ENCODE assay signal across 8 mouse cellular contexts in the genomic region with DNA sequence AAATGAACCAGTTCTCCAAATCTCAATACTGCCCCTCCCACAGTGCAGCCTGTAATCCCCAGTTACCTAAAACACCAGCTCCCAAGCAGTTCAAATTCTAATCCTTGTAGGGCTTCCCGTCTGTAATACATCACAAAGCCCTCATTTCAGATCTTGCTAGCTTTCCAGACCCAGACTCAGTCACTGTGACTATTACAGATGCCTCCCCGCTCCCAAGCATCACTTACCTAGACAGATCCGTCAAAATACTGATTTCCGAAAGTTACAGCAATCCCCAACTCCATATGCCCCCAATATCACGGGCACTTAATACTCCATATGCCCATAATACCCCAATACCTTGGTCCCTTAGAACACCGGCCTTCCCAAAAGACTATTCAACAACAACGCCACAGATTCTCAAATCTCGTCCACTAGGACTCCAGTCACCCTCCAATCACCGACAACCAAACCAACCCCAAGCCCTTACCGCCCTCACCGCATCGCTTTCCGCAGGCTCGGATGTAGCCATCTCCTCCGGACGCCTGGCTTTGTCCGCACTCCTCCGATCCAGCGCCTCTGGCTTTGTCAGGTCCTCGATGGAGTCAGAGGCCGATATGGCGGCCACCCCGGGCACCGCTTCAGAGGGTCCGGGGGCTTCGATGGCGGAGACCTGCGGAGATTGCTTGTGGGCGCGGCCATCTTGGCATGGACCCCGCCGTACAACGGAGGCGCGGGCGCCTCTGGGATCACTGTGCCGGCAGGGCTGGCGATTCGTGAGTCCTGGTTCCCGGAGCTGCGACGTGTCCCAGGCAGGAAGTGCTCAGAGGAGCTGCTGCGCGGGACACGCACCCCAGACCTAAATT. TPM values are rescaled to one million over a fixed set of nuclear protein-coding genes. Genes with fewer than 3 reads are reported as not detected.
DNase-seq lines count a peak whose midpoint lies in the region; ATAC-seq lines count a peak whose summit lies in the region.

No protein-coding gene starts in this region.

- no peaks in the 10 kb centered on the region for H3K36me3 ChIP-seq in erythroblast, embryonic 14.5 days (ENCODE audit: control insufficient read depth)
- H3K36me3 ChIP-seq in embryonic facial prominence, embryonic 14.5 days (ENCODE audit: control insufficient read depth, insufficient read depth, low read length): peaks cover 21% of the 10 kb centered on the region
- H3K36me3 ChIP-seq in limb, embryonic 12.5 days: peaks cover 19% of the 10 kb centered on the region
- peaks cover 16% of the 10 kb centered on the region for H3K36me3 ChIP-seq in midbrain, embryonic 15.5 days (replicated peaks)

- no peaks in the 10 kb centered on the region; the same call in 1 of the 2 replicates for H3K9me3 ChIP-seq in erythroblast, embryonic 14.5 days (ENCODE audit: control insufficient read depth, low read length)
- H3K9me3 ChIP-seq in embryonic facial prominence, embryonic 14.5 days (ENCODE audit: control insufficient read depth, low read length): no peaks in the 10 kb centered on the region
- no peaks in the 10 kb centered on the region for H3K9me3 ChIP-seq in limb, embryonic 12.5 days
- H3K9me3 ChIP-seq in midbrain, embryonic 15.5 days: no peaks in the 10 kb centered on the region

- no peaks in the 10 kb centered on the region for H3K4me1 ChIP-seq in erythroblast, embryonic 14.5 days (ENCODE audit: control insufficient read depth)
- H3K4me1 ChIP-seq in embryonic facial prominence, embryonic 14.5 days (ENCODE audit: control insufficient read depth, insufficient read depth, low read length): peaks cover 4% of the 10 kb centered on the region
- peaks cover 9% of the 10 kb centered on the region; the same call in 1 of the 2 replicates for H3K4me1 ChIP-seq in limb, embryonic 12.5 days (replicated peaks)
- peaks cover 17% of the 10 kb centered on the region for H3K4me1 ChIP-seq in midbrain, embryonic 15.5 days

- H3K27ac ChIP-seq in embryonic facial prominence, embryonic 14.5 days (replicated peaks; ENCODE audit: low read depth, low read length): peak overlapping the region; percentile 96
- peak overlapping the region; percentile 92 for H3K27ac ChIP-seq in limb, embryonic 12.5 days
- H3K27ac ChIP-seq in midbrain, embryonic 15.5 days: peak overlapping the region; percentile 97

- DNase-seq in embryonic facial prominence, embryonic 14.5 days (ENCODE audit: low spot score): peak; percentile 96
- DNase-seq in heart, adult 9 months (ENCODE audit: low spot score in 2 of 2): peak; percentile 88 to 89
- peak; percentile 82 for DNase-seq in kidney, adult 9 months
- peak; percentile 34 to 65 for DNase-seq in spleen, postnatal 4 days (ENCODE audit: low spot score in 2 of 2)

- H3K9ac ChIP-seq in embryonic facial prominence, embryonic 14.5 days (ENCODE audit: low read depth, low read length): peak overlapping the region; percentile 82
- peak overlapping the region; percentile 80 for H3K9ac ChIP-seq in limb, embryonic 12.5 days (replicated peaks)
- H3K9ac ChIP-seq in midbrain, embryonic 15.5 days: peak overlapping the region; percentile 94

- no peak for ATAC-seq in erythroblast, adult 5-6 weeks (replicated peaks; ENCODE audit: low FRiP score, poor library complexity, severe bottlenecking)
- peak; percentile 99 for ATAC-seq in embryonic facial prominence, embryonic 14.5 days (ENCODE audit: low read depth)
- ATAC-seq in limb, embryonic 12.5 days (ENCODE audit: insufficient number of reproducible peaks, insufficient read depth, low FRiP score, low TSS enrichment, low read depth): peak; percentile 94
- ATAC-seq in midbrain, embryonic 15.5 days (replicated peaks): peak; percentile 99

- WGBS in embryonic facial prominence, embryonic 14.5 days: under 1% methylated on average over 41 of the region's 45 CpGs
- under 1% methylated on average over 45 of the region's 45 CpGs for WGBS in limb, embryonic 12.5 days
- WGBS in midbrain, embryonic 15.5 days: under 1% methylated on average over 45 of the region's 45 CpGs

- H3K4me3 ChIP-seq in erythroblast, embryonic 14.5 days (replicated peaks): peak overlapping the region; percentile 49
- H3K4me3 ChIP-seq in embryonic facial prominence, embryonic 14.5 days (ENCODE audit: low read depth, low read length): peak overlapping the region; percentile 77
- H3K4me3 ChIP-seq in limb, embryonic 12.5 days (replicated peaks): peak overlapping the region; percentile 61
- H3K4me3 ChIP-seq in midbrain, embryonic 15.5 days: peak overlapping the region; percentile 76

- peak overlapping the region; percentile 62 for H3K4me2 ChIP-seq in embryonic facial prominence, embryonic 14.5 days (ENCODE audit: low read depth, low read length)
- peak overlapping the region; percentile 61 for H3K4me2 ChIP-seq in limb, embryonic 12.5 days
- H3K4me2 ChIP-seq in midbrain, embryonic 15.5 days: peak overlapping the region; percentile 52

- H3K27me3 ChIP-seq in erythroblast, embryonic 14.5 days (ENCODE audit: control insufficient read depth): peaks cover 21% of the 10 kb centered on the region
- no peaks in the 10 kb centered on the region for H3K27me3 ChIP-seq in embryonic facial prominence, embryonic 14.5 days (replicated peaks; ENCODE audit: control insufficient read depth, insufficient read depth, low read length)
- H3K27me3 ChIP-seq in limb, embryonic 12.5 days: no peaks in the 10 kb centered on the region
- H3K27me3 ChIP-seq in midbrain, embryonic 15.5 days (replicated peaks): no peaks in the 10 kb centered on the region

RNA-seq across cellular contexts. Expression of gene Zfp37, which starts 22.8 kb away (rescaled TPM):
- not detected in 2 replicates for polyA plus RNA-seq in erythroblast, embryonic 14.5 days (2012)
- not detected in 2 replicates for total RNA-seq in erythroblast, adult 5-6 weeks (2015; ENCODE audit: low replicate concordance)
- not detected in 2 replicates for total RNA-seq in erythroblast, adult 5-6 weeks (2017; ENCODE audit: low replicate concordance)
- 8.0 and 9.5 TPM in 2 replicates for polyA plus RNA-seq in embryonic facial prominence, embryonic 14.5 days (2014; fragmentation: Nextera tagmentation; extraction: Ambion mirVana)
- polyA plus RNA-seq in limb, embryonic 12.5 days (2016; fragmentation: Nextera tagmentation; extraction: Ambion mirVana): 15.5 and 21.8 TPM in 2 replicates
- polyA plus RNA-seq in midbrain, embryonic 15.5 days (2015; fragmentation: Nextera tagmentation; extraction: Ambion mirVana): 31.4 and 31.6 TPM in 2 replicates

RNA-seq across cellular contexts. Expression of gene Slc31a2, which starts 54.3 kb away (rescaled TPM):
- not detected in 2 replicates for polyA plus RNA-seq in erythroblast, embryonic 14.5 days (2012)
- 15.0 and 24.4 TPM in 2 replicates for total RNA-seq in erythroblast, adult 5-6 weeks (2015; ENCODE audit: low replicate concordance)
- 8.8 and 13.6 TPM in 2 replicates for total RNA-seq in erythroblast, adult 5-6 weeks (2017; ENCODE audit: low replicate concordance)
- polyA plus RNA-seq in embryonic facial prominence, embryonic 14.5 days (2014; fragmentation: Nextera tagmentation; extraction: Ambion mirVana): 17.3 and 18.0 TPM in 2 replicates
- polyA plus RNA-seq in limb, embryonic 12.5 days (2016; fragmentation: Nextera tagmentation; extraction: Ambion mirVana): 11.7 and 14.0 TPM in 2 replicates
- 19.3 and 19.7 TPM in 2 replicates for polyA plus RNA-seq in midbrain, embryonic 15.5 days (2015; fragmentation: Nextera tagmentation; extraction: Ambion mirVana)

RNA-seq across cellular contexts. Expression of gene Mup21, which starts 57.4 kb away (rescaled TPM):
- not detected in 2 replicates for polyA plus RNA-seq in erythroblast, embryonic 14.5 days (2012)
- not detected in 2 replicates for total RNA-seq in erythroblast, adult 5-6 weeks (2015; ENCODE audit: low replicate concordance)
- total RNA-seq in erythroblast, adult 5-6 weeks (2017; ENCODE audit: low replicate concordance): not detected in 2 replicates
- polyA plus RNA-seq in embryonic facial prominence, embryonic 14.5 days (2014; fragmentation: Nextera tagmentation; extraction: Ambion mirVana): not detected in 2 replicates
- not detected in 2 replicates for polyA plus RNA-seq in limb, embryonic 12.5 days (2016; fragmentation: Nextera tagmentation; extraction: Ambion mirVana)
- not detected in 2 replicates for polyA plus RNA-seq in midbrain, embryonic 15.5 days (2015; fragmentation: Nextera tagmentation; extraction: Ambion mirVana)

Comparison
In these comparisons a context has a peak if more than half of its experiments do, and no peak if none do; other contexts are left out.
1. RNA of gene Slc31a2, which starts 54.3 kb away (polyA plus RNA-seq): 19.3 to 19.7 TPM in midbrain, embryonic 15.5 days, 17.3 to 18.0 TPM in embryonic facial prominence, embryonic 14.5 days and 11.7 to 14.0 TPM in limb, embryonic 12.5 days; not detected in erythroblast, embryonic 14.5 days; every median in the first group is over 10 times any median in the second.
2. Peak in every context shown above with its lines, with median percentiles within 50 percentile points of each other: H3K4me3 ChIP-seq, DNase-seq, H3K27ac ChIP-seq, H3K4me2 ChIP-seq and H3K9ac ChIP-seq.